Mouse (Mus musculus) myocyte (in vitro differentiated cells): ENCODE results near the gene Cyb5r2. TPM values are rescaled to one million over a fixed set of nuclear protein-coding genes. Genes with fewer than 3 reads are reported as not detected.

ENCODE experiments used
- H3K27me3 ChIP-seq: one replicate; pipeline ENCODE4 v1.6.1; 2011; ENCODE audit not compliant: control insufficient read depth, insufficient read depth, insufficient read length
- H3K36me3 ChIP-seq: one replicate; pipeline ENCODE4 v1.6.1; 2011; ENCODE audit not compliant: control insufficient read depth, insufficient read depth
- H3K4me2 ChIP-seq: one replicate; pipeline ENCODE4 v1.6.1; 2011; ENCODE audit warnings: low read depth, control low read depth
- H3K4me3 ChIP-seq: one replicate; pipeline ENCODE4 v1.5.1; 2011; ENCODE audit warnings: mild to moderate bottlenecking, control low read depth, moderate library complexity
- H3K79me2 ChIP-seq: one replicate; pipeline ENCODE4 v1.6.1; 2011; ENCODE audit not compliant: control insufficient read depth, insufficient read depth
- H3ac ChIP-seq: one replicate; pipeline ENCODE4 v1.6.1; 2011; ENCODE audit not compliant: control insufficient read depth, insufficient read length
- CEBPB ChIP-seq: IDR thresholded peaks from 2 replicates; pipeline ENCODE4 v1.6.1; 2011; ENCODE audit warnings: mild to moderate bottlenecking, moderate library complexity; ENCODE audit not compliant: poor library complexity, insufficient read depth, severe bottlenecking
- E2F4 ChIP-seq: IDR thresholded peaks from one replicate; pipeline ENCODE4 v1.6.1; 2011; ENCODE audit warnings: mild to moderate bottlenecking, control low read depth, moderate library complexity; ENCODE audit not compliant: insufficient read depth
- MAX ChIP-seq: IDR thresholded peaks from one replicate; pipeline ENCODE4 v1.6.1; 2011; ENCODE audit warnings: low read depth, mild to moderate bottlenecking, control low read depth
- MYOD1 ChIP-seq, 3 experiments: IDR thresholded peaks; one replicate each; pipeline ENCODE4 v1.6.1; 2011; ENCODE audit warnings: control low read depth in 2 of 3, low read depth in 2 of 3, mild to moderate bottlenecking in 2 of 3, moderate library complexity in 1 of 3; ENCODE audit not compliant: insufficient read length in 2 of 3, control insufficient read depth in 1 of 3
- MYOG ChIP-seq, 3 experiments: IDR thresholded peaks; one replicate each; pipeline ENCODE4 v1.6.1; 2011; ENCODE audit warnings: control low read depth in 2 of 3, low read depth in 2 of 3, mild to moderate bottlenecking in 2 of 3; ENCODE audit not compliant: insufficient read length in 2 of 3, control insufficient read depth in 1 of 3, insufficient read depth in 1 of 3
- POLR2A ChIP-seq: IDR thresholded peaks from one replicate; pipeline ENCODE4 v1.6.1; 2011; ENCODE audit warnings: low read depth, mild to moderate bottlenecking, control low read depth, moderate library complexity; ENCODE audit not compliant: insufficient read length
- POLR2AphosphoS2 ChIP-seq: IDR thresholded peaks from one replicate; pipeline ENCODE4 v1.6.1; 2011; ENCODE audit warnings: low read depth, control low read depth; ENCODE audit not compliant: insufficient read length
- REST ChIP-seq: IDR thresholded peaks from one replicate; pipeline ENCODE4 v1.6.1; 2011; ENCODE audit warnings: mild to moderate bottlenecking, control low read depth, moderate library complexity; ENCODE audit not compliant: insufficient read depth, insufficient read length
- SRF ChIP-seq: IDR thresholded peaks from one replicate; pipeline ENCODE4 v1.6.1; 2011; ENCODE audit warnings: low read depth; ENCODE audit not compliant: control insufficient read depth, insufficient read length
- TCF12 ChIP-seq: IDR thresholded peaks from one replicate; pipeline ENCODE4 v1.6.1; 2011; ENCODE audit warnings: mild to moderate bottlenecking, control low read depth; ENCODE audit not compliant: poor library complexity, insufficient read depth, severe bottlenecking
- TCF3 ChIP-seq: IDR thresholded peaks from one replicate; pipeline ENCODE4 v1.6.1; 2011; ENCODE audit warnings: low read depth, control low read depth; ENCODE audit not compliant: insufficient read length
- USF1 ChIP-seq: IDR thresholded peaks from one replicate; pipeline ENCODE4 v1.6.1; 2011; ENCODE audit warnings: low read depth, mild to moderate bottlenecking, control low read depth, moderate library complexity
- polyA plus RNA-seq: library from polyadenylated mRNA; unstranded; fragments of >200 nt; fragmentation: generic; extraction: Trizol; gene quantifications from one replicate; pipeline ENCODE4 v1.2.1, GENCODE M21; 2012; ENCODE audit warnings: missing spikeins

Gene Cyb5r2
- polyA plus RNA-seq, result 0.11 TPM

- Histone ChIP-seq H3K4me3 (no peak within 1 kb of the TSS), H3K4me2 (no peak within 1 kb of the TSS), H3ac (no peak within 1 kb of the TSS), H3K36me3 (no peaks in the 10 kb centered on the region), H3K79me2 (no peaks in the 10 kb centered on the region), H3K27me3 (no peaks in the 10 kb centered on the region)
- no peak for TF ChIP-seq TCF12
- no peak for TF ChIP-seq USF1
- no peak for TF ChIP-seq REST
- no peak for TF ChIP-seq TCF3
- no peak for TF ChIP-seq MYOG (IDR thresholded peaks at IDR 0.05; ENCODE audit: control insufficient read depth in 1 of 3, insufficient read depth in 1 of 3, insufficient read length in 2 of 3, low read depth in 2 of 3)
- TF ChIP-seq SRF, result no peak
- no peak for TF ChIP-seq E2F4
- no peak for TF ChIP-seq MAX
These were observed at the start of gene Cyb5r2 for GRCm38 (mm10) chr7:107757308-107758151. TSS of gene Cyb5r2 (minus strand) at chr7:107758032.

GRCm38 (mm10) chr7:107802138-107802537 lies 44.3 kb upstream of the Cyb5r2 start:
- Histone ChIP-seq H3K27me3 (no peaks in the 10 kb centered on the region), H3K79me2 (no peaks in the 10 kb centered on the region), H3K36me3 (no peaks in the 10 kb centered on the region), H3ac (no peak overlapping the region), H3K4me2 (no peak overlapping the region), H3K4me3 (no peak overlapping the region)
- no peak for TF ChIP-seq TCF12

GRCm38 (mm10) chr7:107801108-107801507 lies 43.3 kb upstream of the Cyb5r2 start, which contains the start of gene Ovch2:
TSS of gene Ovch2 (minus strand) at chr7:107801208.
- no peak within 1 kb of the TSS for H3ac ChIP-seq
- H3K4me2 ChIP-seq, result no peak within 1 kb of the TSS
- H3K4me3 ChIP-seq, result no peak within 1 kb of the TSS
- TF ChIP-seq MAX (no peak), MYOG (IDR thresholded peaks at IDR 0.05; ENCODE audit: control insufficient read depth in 1 of 3, insufficient read depth in 1 of 3, insufficient read length in 2 of 3, low read depth in 2 of 3) (no peak), CEBPB (no peak), REST (no peak), POLR2AphosphoS2 (no peak), POLR2A (no peak), E2F4 (no peak), TCF3 (no peak), TCF12 (no peak), USF1 (no peak), SRF (no peak), MYOD1 (IDR thresholded peaks at IDR 0.05; ENCODE audit: control insufficient read depth in 1 of 3, insufficient read length in 2 of 3, low read depth in 2 of 3) (no peak)
- no peaks in the 10 kb centered on the region for H3K27me3 ChIP-seq
- H3K79me2 ChIP-seq, result no peaks in the 10 kb centered on the region
- H3K36me3 ChIP-seq, result no peaks in the 10 kb centered on the region

DNA sequence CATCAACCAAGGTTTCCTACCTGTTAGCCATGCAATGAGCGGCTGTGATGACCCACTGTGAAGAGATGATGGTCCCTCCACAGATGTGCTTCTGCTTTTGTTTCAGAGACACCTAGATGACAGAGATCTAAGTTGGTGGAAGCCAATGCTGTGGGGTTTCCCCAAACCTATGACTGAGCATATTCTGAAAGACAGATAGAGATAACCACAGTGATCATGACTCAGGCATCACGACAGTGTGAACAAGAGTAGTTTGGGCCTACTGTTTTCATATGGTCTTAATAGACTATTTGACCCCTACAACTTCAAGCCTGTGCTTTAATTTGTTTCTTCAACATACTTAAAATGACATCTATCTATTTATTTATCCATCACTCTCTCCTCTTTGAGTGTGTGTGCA lies 38.7 kb upstream of the Cyb5r2 start:
- no peaks in the 10 kb centered on the region for H3K36me3 ChIP-seq
- no peaks in the 10 kb centered on the region for H3K27me3 ChIP-seq
- no peak overlapping the region for H3K4me3 ChIP-seq
- no peak overlapping the region for H3ac ChIP-seq
- H3K4me2 ChIP-seq, result no peak overlapping the region
- H3K79me2 ChIP-seq, result no peaks in the 10 kb centered on the region
- TF ChIP-seq SRF (no peak), E2F4 (no peak), POLR2AphosphoS2 (no peak), TCF12 (no peak), MYOD1 (IDR thresholded peaks at IDR 0.05; ENCODE audit: control insufficient read depth in 1 of 3, insufficient read length in 2 of 3, low read depth in 2 of 3) (no peak), MYOG (IDR thresholded peaks at IDR 0.05; ENCODE audit: control insufficient read depth in 1 of 3, insufficient read depth in 1 of 3, insufficient read length in 2 of 3, low read depth in 2 of 3) (no peak), MAX (no peak), USF1 (no peak), POLR2A (no peak), REST (no peak)

- no peak overlapping the region for H3K4me2 ChIP-seq
- H3ac ChIP-seq, result no peak overlapping the region
- no peak overlapping the region for H3K4me3 ChIP-seq
- TF ChIP-seq MYOD1 (IDR thresholded peaks at IDR 0.05; ENCODE audit: control insufficient read depth in 1 of 3, insufficient read length in 2 of 3, low read depth in 2 of 3) (no peak), USF1 (no peak), SRF (no peak), TCF3 (no peak), CEBPB (no peak), POLR2A (no peak), TCF12 (no peak), MAX (no peak), REST (no peak), POLR2AphosphoS2 (no peak), E2F4 (no peak), MYOG (IDR thresholded peaks at IDR 0.05; ENCODE audit: control insufficient read depth in 1 of 3, insufficient read depth in 1 of 3, insufficient read length in 2 of 3, low read depth in 2 of 3) (no peak)
- H3K79me2 ChIP-seq, result no peaks in the 10 kb centered on the region
- no peaks in the 10 kb centered on the region for H3K36me3 ChIP-seq
- H3K27me3 ChIP-seq, result no peaks in the 10 kb centered on the region
These were observed 30.3 kb upstream of the Cyb5r2 start for GRCm38 (mm10) chr7:107787977-107788620.
